Mouse (Mus musculus) left cerebral cortex, postnatal 14 days (tissue): ENCODE measurements around the gene Gm15023. TPM values are rescaled to one million over a fixed set of nuclear protein-coding genes. Genes with fewer than 3 reads are reported as not detected.
A peak's percentile ranks its signal among the peaks of the same experiment; 100 is the strongest.
"Not testable (repeated sequence)": the region's sequence is repeated elsewhere in the genome, so short reads cannot be mapped to it uniquely, and the experiment has no call there.

Source experiments
- DNase-seq, 2 experiments: peaks; one replicate each; pipeline ENCODE4 v3.0.0; 2021 to 2022; ENCODE audit warnings: low spot score in 2 of 2, mixed read lengths in 1 of 2
- intact Hi-C: fragments of 180-260 bp; cut with DNase I; formaldehyde crosslinking; loops from one replicate; pipeline ENCODE4 v1.15.1; 2025
- long read RNA-seq, 2 experiments: library from polyadenylated mRNA; stranded (forward); transcript quantifications; one replicate each; pipeline ENCODE4 v2.0.0; 2021
- total RNA-seq, 2 experiments: library from RNA; stranded (reverse); gene quantifications; 2 replicates each; pipeline ENCODE4 v1.2.3; 2021

Gm15023 gene
- total RNA-seq: not detected
- long read RNA-seq, experiment 1: 0 reads
- long read RNA-seq, experiment 2: 0 reads

DNA sequence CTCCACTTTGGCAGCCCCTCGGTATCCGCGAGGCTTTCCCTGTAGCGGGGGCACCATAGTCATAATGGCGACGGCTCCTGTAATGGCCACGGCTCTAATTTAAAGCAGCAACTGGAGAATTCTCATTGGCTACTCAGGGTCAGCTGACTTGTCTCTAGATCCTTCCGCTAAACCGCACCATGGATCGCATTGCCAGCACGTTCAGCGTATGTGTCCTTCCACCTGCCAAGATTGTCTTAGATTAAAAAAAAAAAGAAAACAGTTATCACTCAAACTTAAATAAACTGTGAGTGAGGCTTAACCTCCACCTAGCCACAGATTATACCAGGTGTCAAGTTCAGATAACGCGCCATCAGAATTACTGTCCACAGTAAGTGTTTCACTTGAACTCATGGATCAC lies at the start of gene Gm15023:
TSS of gene Gm15023 (minus strand) at position 101 of the 400 bp plus-strand sequence.
- DNase-seq, intact Hi-C loops: not testable (repeated sequence)

DNA sequence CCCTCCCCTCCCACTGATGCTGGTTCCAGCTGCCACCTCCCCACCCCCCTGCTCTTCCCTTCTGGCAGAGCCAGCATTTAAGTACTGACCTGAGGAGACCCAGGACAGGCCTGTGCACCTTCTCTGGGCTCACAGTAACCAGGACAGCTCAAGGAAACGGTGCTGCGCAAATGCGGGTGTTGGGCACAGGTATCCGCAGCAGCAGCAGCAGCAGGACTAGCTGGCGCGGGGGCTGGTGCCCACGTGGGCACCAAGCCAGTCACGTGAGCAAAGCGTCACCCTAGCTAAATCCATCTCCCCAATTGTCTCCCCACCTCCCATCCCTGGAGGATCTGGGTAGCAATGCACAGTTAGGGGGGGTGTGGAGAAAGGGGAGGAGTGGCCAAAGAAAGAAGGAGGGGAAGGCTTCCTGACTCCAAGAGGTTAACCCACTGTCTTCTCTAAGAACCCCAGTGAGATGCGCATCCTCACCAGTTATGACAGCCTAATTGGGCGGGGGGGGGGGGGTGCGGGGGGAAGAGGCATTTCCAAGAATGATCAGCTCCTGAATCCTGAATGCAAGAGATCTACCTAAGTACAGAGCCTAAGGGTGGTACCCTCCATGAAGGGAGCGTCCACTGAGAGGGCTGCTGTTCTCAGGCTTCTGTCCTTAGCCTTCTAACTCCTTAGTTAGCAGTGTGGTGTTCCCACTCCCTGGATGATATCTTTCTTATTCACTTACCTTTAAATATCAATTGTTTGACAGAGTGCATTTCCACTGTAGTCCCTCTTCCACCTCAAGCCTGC lies 33.2 kb upstream of the Gm15023 start, which contains the start of gene Tceal6:
TSS of gene Tceal6 (minus strand) at position 252 of the 786 bp plus-strand sequence.
- DNase-seq: peak; percentile 32 to 43
- intact Hi-C loops: no loop called here

DNA sequence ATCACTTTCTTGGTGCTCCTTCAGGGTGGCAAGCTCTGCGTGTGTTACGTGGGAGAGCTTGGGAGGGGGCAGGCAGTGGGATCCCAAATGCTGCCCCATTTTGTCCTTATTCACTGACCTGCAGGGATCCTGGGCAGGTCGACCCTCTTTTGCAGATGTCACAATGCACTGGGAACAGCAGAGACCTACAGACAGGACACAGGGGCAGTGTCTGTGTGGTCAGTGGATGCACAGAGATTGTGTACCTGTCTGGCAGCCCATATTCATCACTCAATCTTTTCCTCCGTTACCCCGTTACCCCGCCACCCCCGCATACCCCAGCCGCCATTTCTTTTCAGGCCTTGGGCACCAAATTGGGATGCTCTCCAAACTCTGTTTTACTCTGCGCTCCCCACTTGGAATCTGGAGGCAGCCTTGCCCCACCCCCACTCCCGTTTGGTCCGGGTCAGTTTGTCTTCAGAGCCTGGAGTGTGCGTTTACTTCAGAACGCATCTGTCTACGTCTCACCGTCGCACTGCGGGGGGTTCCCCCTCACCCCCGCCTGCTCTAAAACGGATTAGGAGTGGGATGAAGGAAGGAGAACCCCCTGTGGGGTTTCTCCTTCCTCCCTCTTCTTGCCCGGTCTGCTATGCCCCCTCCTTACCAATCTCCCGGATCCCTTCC lies 32.5 kb upstream of the Gm15023 start:
- intact Hi-C loops: not testable (repeated sequence)
- peak; percentile 8 to 19 for DNase-seq

DNA sequence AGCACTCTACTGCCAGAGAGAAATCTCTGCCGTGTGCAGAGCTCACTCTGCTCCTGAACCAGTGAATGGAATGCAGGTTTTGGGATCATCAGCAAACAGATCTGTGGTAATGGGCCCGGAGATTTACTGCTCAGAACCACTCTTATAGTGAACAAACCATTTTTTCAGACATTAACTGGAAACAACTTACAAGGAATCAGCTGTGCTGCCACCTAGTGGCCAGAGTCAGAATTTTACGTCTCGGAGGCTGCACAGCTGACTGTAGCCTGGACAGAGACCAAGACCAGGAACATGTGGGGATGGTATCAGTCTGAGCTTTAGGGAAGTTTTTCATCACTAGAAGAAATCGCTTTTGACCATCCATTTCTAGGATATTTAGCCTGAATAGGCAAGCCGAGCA lies 12.5 kb upstream of the Gm15023 start:
- intact Hi-C loops, DNase-seq: not testable (repeated sequence)

DNA sequence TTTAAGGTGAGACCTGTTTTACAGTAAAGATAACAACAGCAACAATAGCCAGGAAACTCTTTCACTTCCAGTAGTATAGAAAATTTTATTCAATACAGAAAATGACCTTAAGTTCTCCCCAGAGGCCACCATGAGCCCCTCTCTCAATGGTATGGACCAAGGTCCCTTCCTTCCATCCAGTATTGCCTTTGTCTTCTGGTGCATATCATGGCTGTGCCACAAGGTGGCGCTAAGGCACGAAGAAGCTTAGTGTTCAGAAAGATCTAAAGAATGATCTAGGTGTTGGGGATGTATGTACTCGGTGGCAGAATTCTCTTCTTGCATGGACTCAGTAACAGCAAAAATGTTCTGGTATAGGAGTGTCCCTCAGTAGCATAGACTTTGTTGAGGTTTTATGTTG lies 11.2 kb upstream of the Gm15023 start:
- DNase-seq, intact Hi-C loops: not testable (repeated sequence)

Other genes with a start within 250 kb of the Gm15023 start
- not detected for gene Nxf2, start 212.9 kb downstream of the Gm15023 start, total RNA-seq
- gene Zmat1, start 168.4 kb downstream of the Gm15023 start, total RNA-seq: 1 to 10 TPM; 7.3 to 8.7 TPM
- 10 to 100 TPM; 77.9 to 86.0 TPM for gene Tceal6, start 33.1 kb upstream of the Gm15023 start, total RNA-seq
- gene Pramel3, start 124.7 kb upstream of the Gm15023 start, total RNA-seq: not detected
- not detected for gene Gm5128, start 195.7 kb upstream of the Gm15023 start, total RNA-seq